Mouse (Mus musculus) heart, adult 2 months (tissue): ENCODE measurements at regions not wholly inside any gene's neighbourhood (a gene's known extent, or its start where the extent isn't known, plus 50 kb on each side); places are given as distances from the start of the nearest gene placed in this dataset.
A peak's percentile ranks its signal among the peaks of the same experiment; 100 is the strongest.

ENCODE experiments used
- DNase-seq, 2 experiments: peaks; one replicate each; pipeline ENCODE4 v3.0.0; 2021
- H3K27ac ChIP-seq: fragments of 200-600 bp; 2 replicates; pipeline ENCODE4 v1.8.1; 2022
- H3K27me3 ChIP-seq: fragments of 200-500 bp; 2 replicates; pipeline ENCODE4 v1.6.1; 2012; ENCODE audit warnings: mild to moderate bottlenecking, low read length, inconsistent platforms, mixed read lengths; ENCODE audit not compliant: control insufficient read depth, insufficient read depth
- H3K36me3 ChIP-seq: fragments of 200-500 bp; 2 replicates; pipeline ENCODE4 v1.6.1; 2012; ENCODE audit warnings: low read length, inconsistent platforms; ENCODE audit not compliant: control insufficient read depth, insufficient read depth
- H3K4me1 ChIP-seq: fragments of 200-500 bp; 2 replicates; pipeline ENCODE4 v1.6.1; 2011; ENCODE audit warnings: low read length; ENCODE audit not compliant: control insufficient read depth, insufficient read depth
- H3K4me3 ChIP-seq: fragments of 200-600 bp; 2 replicates; pipeline ENCODE4 v1.8.1; 2022
- H3K79me2 ChIP-seq: fragments of 200-500 bp; replicated peaks from 2 replicates; pipeline ENCODE4 v1.6.1; 2012; ENCODE audit warnings: mild to moderate bottlenecking, inconsistent platforms, low read length, moderate library complexity, mixed read lengths; ENCODE audit not compliant: control insufficient read depth, insufficient read depth
- H3K9ac ChIP-seq: fragments of 200-500 bp; 2 replicates; pipeline ENCODE4 v1.6.1; 2012; ENCODE audit warnings: low read depth, mild to moderate bottlenecking, control low read depth, inconsistent platforms, low read length, mixed read lengths
- CTCF ChIP-seq: fragments of 200-600 bp; IDR thresholded peaks from 2 replicates; pipeline ENCODE4 v1.8.1; 2022; ENCODE audit warnings: antibody characterized with exemption, mild to moderate bottlenecking, moderate library complexity
- EP300 ChIP-seq: fragments of 200-500 bp; IDR thresholded peaks from 2 replicates; pipeline ENCODE4 v1.6.1; 2011; ENCODE audit warnings: low read depth, low read length, control low read depth; ENCODE audit not compliant: insufficient read depth
- POLR2A ChIP-seq: fragments of 200-500 bp; IDR thresholded peaks from 2 replicates; pipeline ENCODE4 v1.6.1; 2011; ENCODE audit warnings: mild to moderate bottlenecking, low read depth, low read length, control low read depth; ENCODE audit not compliant: insufficient read depth
- WGBS: fragments of 180-500 bp; shearing (Covaris S2); methylation state at CpG from one replicate; pipeline ENCODE4 v1.1.7; 2018; 5-methylcytosine and 5-hydroxymethylcytosine counted together
- intact Hi-C: fragments of 180-260 bp; cut with DNase I; formaldehyde crosslinking; loops from one replicate; pipeline ENCODE4 v1.15.1; 2025

DNA sequence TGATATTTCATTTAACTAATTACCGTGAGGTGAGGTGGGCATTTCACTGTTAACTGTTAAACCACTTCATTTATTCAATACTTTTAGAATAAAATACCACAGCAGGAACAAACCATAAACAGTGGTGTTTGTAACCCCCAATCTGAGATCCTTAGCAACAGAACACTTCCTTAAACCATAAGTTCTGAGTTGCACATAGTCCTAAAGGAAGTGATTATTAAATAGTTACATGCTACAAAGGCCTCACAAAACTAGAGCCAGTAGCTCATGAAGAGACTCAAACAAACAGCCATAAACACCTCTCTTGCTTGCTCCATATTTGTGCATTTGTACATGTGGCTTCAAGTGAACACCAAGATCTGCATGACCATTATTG is 222.5 kb upstream of the Mmadhc start:
- DNase-seq = no peak
- Histone ChIP-seq H3K79me2 (no peaks in the 10 kb centered on the region), H3K36me3 (no peaks in the 10 kb centered on the region), H3K9ac (no peak overlapping the region), H3K27me3 (no peaks in the 10 kb centered on the region), H3K4me3 (no peak overlapping the region), H3K4me1 (no peaks in the 10 kb centered on the region; the same call in 1 of the 2 replicates), H3K27ac (no peak overlapping the region)
- intact Hi-C loops = no loop called here
- 85% methylated on average over 1 of the region's 1 CpGs for WGBS
- no peak for TF ChIP-seq CTCF
- no peak for TF ChIP-seq EP300
- no peak for TF ChIP-seq POLR2A

DNA sequence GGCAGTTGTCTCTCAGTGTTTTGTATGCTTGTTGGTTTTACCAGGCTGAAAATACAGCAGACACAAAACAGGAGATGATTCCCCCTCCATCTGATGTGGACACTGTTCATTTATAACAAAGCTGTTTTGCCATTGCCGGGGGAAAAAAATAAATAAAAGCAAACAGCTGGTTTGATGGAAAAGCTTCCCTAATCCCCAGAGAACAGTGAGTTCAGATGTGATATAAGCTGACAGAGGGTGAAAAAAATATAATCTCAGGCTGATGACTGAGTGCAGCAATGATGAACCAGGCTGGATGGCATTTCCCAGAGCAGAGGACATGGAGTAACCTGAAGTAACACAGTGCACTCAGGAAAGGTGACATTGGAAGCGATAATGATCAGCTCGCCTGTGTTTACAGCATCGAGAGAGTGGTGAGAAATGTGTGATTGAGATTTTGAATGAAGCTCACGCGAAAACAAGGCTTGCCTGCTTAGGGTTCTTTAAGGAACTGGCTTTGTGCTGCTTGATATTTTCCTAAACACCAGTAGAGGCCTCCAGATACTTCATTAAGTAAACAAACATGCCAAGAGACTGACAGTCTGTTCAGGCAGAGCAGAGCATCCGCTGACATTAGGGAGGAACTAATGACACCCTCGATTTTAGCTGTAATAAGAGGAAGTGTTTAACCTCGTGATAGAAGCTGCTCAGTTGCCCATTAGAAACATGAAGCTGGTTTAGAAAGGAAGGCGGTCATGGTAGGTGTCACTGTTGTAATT is 221.9 kb upstream of the Mmadhc start:
- Histone ChIP-seq H3K36me3 (no peaks in the 10 kb centered on the region), H3K27ac (no peak overlapping the region), H3K4me1 (no peaks in the 10 kb centered on the region; the same call in 1 of the 2 replicates), H3K4me3 (no peak overlapping the region), H3K9ac (no peak overlapping the region; the same call in 1 of the 2 replicates), H3K79me2 (no peaks in the 10 kb centered on the region), H3K27me3 (no peaks in the 10 kb centered on the region)
- intact Hi-C loops = no loop called here
- peak in 1 of 2 experiments; percentile 5 for DNase-seq
- TF ChIP-seq CTCF (peak; percentile 49), POLR2A (no peak), EP300 (no peak)
- 41% methylated on average over 10 of the region's 10 CpGs for WGBS

DNA sequence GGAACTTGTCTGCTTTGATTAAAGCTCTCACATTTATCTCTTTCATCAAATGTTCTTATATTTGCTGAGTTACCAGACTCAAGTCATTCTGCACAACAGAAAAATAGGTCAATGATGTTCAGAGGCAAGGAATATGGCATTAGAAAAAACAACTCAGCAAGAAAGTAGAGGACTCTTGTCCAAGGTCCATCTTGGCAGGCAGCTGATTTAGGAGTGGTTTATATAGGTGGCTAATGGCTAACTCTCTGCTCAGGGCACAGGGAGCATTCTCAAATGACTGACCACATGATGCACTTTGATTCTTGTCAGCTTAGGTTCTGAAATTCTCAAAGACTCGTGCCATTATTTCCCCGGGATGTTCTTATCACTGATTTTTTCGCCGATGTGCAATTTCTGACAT is 216.7 kb upstream of the Mmadhc start:
- H3K36me3 ChIP-seq = no peaks in the 10 kb centered on the region
- H3K27me3 ChIP-seq = no peaks in the 10 kb centered on the region
- H3K4me1 ChIP-seq = no peaks in the 10 kb centered on the region
- no peaks in the 10 kb centered on the region for H3K79me2 ChIP-seq
- no peak overlapping the region for H3K27ac ChIP-seq
- WGBS = 86% methylated on average over 4 of the region's 4 CpGs
- TF ChIP-seq EP300 (no peak), POLR2A (no peak), CTCF (no peak)
- DNase-seq = no peak
- intact Hi-C loops = no loop called here
- no peak overlapping the region for H3K4me3 ChIP-seq
- H3K9ac ChIP-seq = no peak overlapping the region

DNA sequence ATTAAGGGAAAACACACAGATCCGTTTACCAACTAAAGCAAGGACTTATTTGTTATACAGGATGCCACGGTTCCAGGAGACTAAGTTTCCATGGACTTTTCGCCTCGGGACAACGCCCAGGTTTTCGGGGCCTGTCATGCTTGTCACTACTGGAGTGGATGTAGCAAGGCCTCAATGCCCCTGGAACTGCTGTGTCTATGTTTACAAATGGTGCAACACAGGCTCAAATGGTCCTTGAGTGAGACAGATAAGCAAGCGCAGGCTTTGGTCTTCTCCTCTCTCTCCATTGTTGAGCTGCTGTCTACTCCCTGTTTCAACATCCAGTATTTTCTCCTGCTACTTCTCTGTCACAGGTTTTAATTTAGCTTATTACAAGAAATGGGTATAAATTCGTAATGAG is 202.1 kb upstream of the Mmadhc start:
- intact Hi-C loops = no loop called here
- Histone ChIP-seq H3K9ac (no peak overlapping the region), H3K36me3 (no peaks in the 10 kb centered on the region), H3K27me3 (no peaks in the 10 kb centered on the region), H3K79me2 (no peaks in the 10 kb centered on the region), H3K4me3 (no peak overlapping the region), H3K27ac (no peak overlapping the region), H3K4me1 (no peaks in the 10 kb centered on the region)
- TF ChIP-seq EP300 (no peak), CTCF (no peak), POLR2A (no peak)
- 92% methylated on average over 8 of the region's 8 CpGs for WGBS
- no peak for DNase-seq

DNA sequence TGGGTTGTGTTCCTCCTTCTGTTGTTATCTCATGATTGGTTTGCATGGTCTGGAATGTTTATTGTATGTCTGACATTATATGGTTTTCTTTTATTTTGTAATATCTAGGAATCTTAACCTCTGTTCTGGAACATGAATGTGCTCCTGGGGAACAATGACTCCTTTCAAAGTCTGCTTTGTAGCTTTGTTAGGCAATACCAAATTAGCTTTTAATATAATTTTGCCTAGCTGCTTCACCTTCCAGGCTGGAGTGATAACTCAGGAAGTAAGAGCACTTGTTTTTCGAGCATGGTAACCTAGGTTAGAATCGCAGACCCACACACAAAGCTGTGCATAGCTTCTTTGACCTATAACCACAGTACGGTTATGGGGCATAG is 199.4 kb upstream of the Mmadhc start:
- Histone ChIP-seq H3K27me3 (no peaks in the 10 kb centered on the region), H3K79me2 (no peaks in the 10 kb centered on the region), H3K9ac (no peak overlapping the region), H3K27ac (no peak overlapping the region), H3K4me1 (no peaks in the 10 kb centered on the region), H3K36me3 (no peaks in the 10 kb centered on the region), H3K4me3 (no peak overlapping the region)
- intact Hi-C loops = no loop called here
- 90% methylated on average over 3 of the region's 3 CpGs for WGBS
- TF ChIP-seq CTCF = no peak
- no peak for DNase-seq

DNA sequence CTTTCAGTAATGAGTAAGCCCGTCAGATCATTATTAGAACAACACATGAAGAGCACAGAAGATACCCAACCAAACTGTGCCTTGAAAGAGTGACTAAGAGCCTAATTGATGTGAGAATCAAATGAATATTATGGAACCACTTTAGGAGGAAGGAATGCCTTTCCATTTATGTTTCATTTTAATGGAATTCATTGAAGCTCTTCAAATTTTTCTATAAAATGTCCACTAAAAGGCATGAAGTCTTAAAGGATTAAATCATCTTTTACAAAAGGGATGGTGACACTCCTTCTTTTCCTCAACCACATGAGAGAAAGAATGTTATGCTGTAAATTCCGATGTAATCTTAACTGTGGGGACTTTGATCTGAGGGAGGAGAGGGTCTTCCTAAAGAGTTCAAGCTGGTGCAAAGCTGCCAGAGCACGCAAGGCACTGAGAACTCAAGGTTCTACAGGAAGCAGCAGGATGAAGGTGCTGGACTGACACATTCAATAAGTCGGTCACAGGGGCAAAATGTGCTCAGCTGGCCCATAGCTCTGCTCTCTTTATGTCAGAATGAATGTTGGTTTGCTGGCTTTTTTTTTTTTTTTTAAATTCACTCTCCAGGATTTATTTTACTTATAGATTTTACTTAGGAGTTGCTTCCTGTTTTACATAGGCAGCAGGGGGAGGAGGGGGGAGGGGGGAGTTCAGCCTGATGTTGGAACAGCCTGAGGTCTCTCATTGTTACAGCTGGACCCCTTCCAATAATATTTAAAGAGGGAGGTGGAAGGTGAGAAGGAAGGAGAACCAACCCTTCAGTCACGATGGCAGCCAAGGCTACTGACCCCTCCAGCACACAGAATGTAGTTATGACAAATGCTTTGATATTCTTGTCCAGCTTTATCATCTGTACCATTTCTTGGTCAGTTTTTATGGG is 198.8 kb upstream of the Mmadhc start:
- no peak overlapping the region for H3K4me3 ChIP-seq
- no peaks in the 10 kb centered on the region for H3K79me2 ChIP-seq
- no peaks in the 10 kb centered on the region for H3K27me3 ChIP-seq
- no peaks in the 10 kb centered on the region for H3K4me1 ChIP-seq
- intact Hi-C loops = no loop called here
- DNase-seq = no peak
- no peak for TF ChIP-seq EP300
- TF ChIP-seq POLR2A = no peak
- TF ChIP-seq CTCF = no peak
- WGBS = 55% methylated on average over 5 of the region's 5 CpGs
- no peaks in the 10 kb centered on the region for H3K36me3 ChIP-seq
- no peak overlapping the region for H3K9ac ChIP-seq
- no peak overlapping the region for H3K27ac ChIP-seq
